Mouse (Mus musculus) embryonic facial prominence, embryonic 13.5 days (tissue): ENCODE data around the gene Zfp946. TPM values are rescaled to one million over a fixed set of nuclear protein-coding genes. Genes with fewer than 3 reads are reported as not detected.

Experiments used
- ATAC-seq: fragments of 200-750 bp; cut with Nextera tagmentation; 2 replicates; pipeline ENCODE4 v1.8.0; 2017; ENCODE audit warnings: low read depth; ENCODE audit not compliant: insufficient number of reproducible peaks, insufficient read depth, low FRiP score, low TSS enrichment
- H3K27ac ChIP-seq: fragments of 300-500 bp; sonication (generic); 2 replicates; pipeline ENCODE4 v1.5.1; 2015; ENCODE audit warnings: moderate library complexity, mild to moderate bottlenecking, inconsistent platforms
- H3K27me3 ChIP-seq: fragments of 300-500 bp; sonication (generic); 2 replicates; pipeline ENCODE4 v1.6.1; 2015; ENCODE audit warnings: mild to moderate bottlenecking, inconsistent platforms
- H3K36me3 ChIP-seq: fragments of 300-500 bp; sonication (generic); 2 replicates; pipeline ENCODE4 v1.6.1; 2015; ENCODE audit warnings: mild to moderate bottlenecking, inconsistent platforms
- H3K4me1 ChIP-seq: fragments of 300-500 bp; sonication (generic); 2 replicates; pipeline ENCODE4 v1.6.1; 2015; ENCODE audit warnings: inconsistent platforms
- H3K4me2 ChIP-seq: fragments of 300-500 bp; sonication (generic); 2 replicates; pipeline ENCODE4 v1.6.1; 2015; ENCODE audit warnings: moderate library complexity, mild to moderate bottlenecking, inconsistent platforms
- H3K4me3 ChIP-seq: fragments of 300-500 bp; sonication (generic); 2 replicates; pipeline ENCODE4 v1.5.1; 2015; ENCODE audit warnings: mild to moderate bottlenecking, inconsistent platforms
- H3K9ac ChIP-seq: fragments of 300-500 bp; sonication (generic); 2 replicates; pipeline ENCODE4 v1.6.1; 2015; ENCODE audit warnings: mild to moderate bottlenecking, inconsistent platforms
- H3K9me3 ChIP-seq: fragments of 300-500 bp; sonication (generic); 2 replicates; pipeline ENCODE4 v1.6.1; 2016; ENCODE audit warnings: inconsistent platforms
- WGBS: fragments of 180-500 bp; shearing (Covaris S2); methylation state at CpG from one replicate; pipeline ENCODE4 v1.1.7; 2015; ENCODE audit warnings: mixed read lengths; 5-methylcytosine and 5-hydroxymethylcytosine counted together
- polyA plus RNA-seq: library from polyadenylated mRNA; unstranded; fragments of >200 nt; fragmentation: Nextera tagmentation; extraction: Ambion mirVana; gene quantifications from 2 replicates; pipeline ENCODE4 v1.2.1, GENCODE M21; 2015

The Zfp946 gene
- polyA plus RNA-seq = 16.3 and 18.9 TPM in 2 replicates

GRCm38 (mm10) chr17:22423952-22424617 is at the start of gene Zfp946:
TSS of gene Zfp946 (plus strand) at chr17:22424222.
- peak within 1 kb of the TSS; percentile 62 for H3K4me3 ChIP-seq
- peak within 1 kb of the TSS; percentile 76 for H3K9ac ChIP-seq
- H3K9me3 ChIP-seq = no peaks in the 10 kb centered on the region
- H3K4me1 ChIP-seq = no peaks in the 10 kb centered on the region
- peak within 1 kb of the TSS; percentile 86 for H3K27ac ChIP-seq
- peak; percentile 93 for ATAC-seq
- WGBS = under 1% methylated on average over 28 of the region's 29 CpGs
- H3K27me3 ChIP-seq = no peaks in the 10 kb centered on the region
- H3K36me3 ChIP-seq = no peaks in the 10 kb centered on the region
- peak within 1 kb of the TSS; percentile 66 for H3K4me2 ChIP-seq

GRCm38 (mm10) chr17:22410756-22411155 is 13.3 kb upstream of the Zfp946 start:
- no peak overlapping the region for H3K27ac ChIP-seq
- no peaks in the 10 kb centered on the region for H3K27me3 ChIP-seq
- H3K9me3 ChIP-seq = no peaks in the 10 kb centered on the region
- H3K4me1 ChIP-seq = no peaks in the 10 kb centered on the region
- WGBS = 73% methylated on average over 2 of the region's 2 CpGs
- H3K4me2 ChIP-seq = no peak overlapping the region
- no peaks in the 10 kb centered on the region for H3K36me3 ChIP-seq
- no peak overlapping the region for H3K9ac ChIP-seq
- ATAC-seq = no peak
- no peak overlapping the region for H3K4me3 ChIP-seq

DNA sequence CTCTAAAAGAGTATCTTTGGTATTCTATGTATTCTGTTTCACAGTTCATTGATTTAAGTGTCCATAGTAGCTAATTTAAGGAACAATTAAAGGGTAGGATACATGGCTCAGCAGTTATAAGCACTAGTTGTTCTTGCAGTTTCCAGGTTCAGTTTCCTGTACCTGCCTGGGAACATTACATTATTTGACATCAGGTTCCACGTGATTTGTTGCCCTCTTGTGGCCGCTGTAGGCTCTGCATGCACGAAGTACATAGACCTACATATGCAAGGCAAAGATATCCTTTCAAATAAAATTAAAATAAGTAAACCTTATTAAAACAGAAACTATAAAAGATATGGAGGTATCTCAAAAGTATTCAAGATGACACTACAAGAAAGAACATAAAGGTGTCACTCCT is 6.5 kb upstream of the Zfp946 start:
- ATAC-seq = no peak
- Histone ChIP-seq H3K4me2 (no peak overlapping the region), H3K27ac (no peak overlapping the region), H3K9me3 (no peaks in the 10 kb centered on the region), H3K4me3 (no peak overlapping the region), H3K4me1 (no peaks in the 10 kb centered on the region), H3K36me3 (no peaks in the 10 kb centered on the region), H3K9ac (no peak overlapping the region), H3K27me3 (no peaks in the 10 kb centered on the region)
- WGBS = under 1% methylated on average over 3 of the region's 3 CpGs

- WGBS = 3% methylated on average over 12 of the region's 12 CpGs
These were observed 773 bp downstream of the Zfp946 start for GRCm38 (mm10) chr17:22424636-22425354.

GRCm38 (mm10) chr17:22447684-22448083 is 23.7 kb downstream of the Zfp946 start:
- ATAC-seq = no peak
- H3K4me2 ChIP-seq = no peak overlapping the region
- H3K9me3 ChIP-seq = peaks cover 13% of the 10 kb centered on the region
- H3K27me3 ChIP-seq = no peaks in the 10 kb centered on the region
- H3K4me1 ChIP-seq = no peaks in the 10 kb centered on the region
- no peak overlapping the region for H3K27ac ChIP-seq
- no peak overlapping the region for H3K9ac ChIP-seq
- WGBS = 82% methylated on average over 3 of the region's 3 CpGs
- peaks cover 14% of the 10 kb centered on the region for H3K36me3 ChIP-seq
- H3K4me3 ChIP-seq = no peak overlapping the region

More at GRCm38 (mm10) chr17:22424636-22425354, 773 bp downstream of the Zfp946 start:
- Histone ChIP-seq H3K36me3 (no peaks in the 10 kb centered on the region), H3K27me3 (no peaks in the 10 kb centered on the region), H3K27ac (peak overlapping the region; percentile 86; the same call in 1 of the 2 replicates), H3K9ac (peak overlapping the region; percentile 62), H3K4me3 (peak overlapping the region; percentile 62), H3K9me3 (no peaks in the 10 kb centered on the region), H3K4me1 (no peaks in the 10 kb centered on the region), H3K4me2 (peak overlapping the region; percentile 66)
- no peak for ATAC-seq

DNA sequence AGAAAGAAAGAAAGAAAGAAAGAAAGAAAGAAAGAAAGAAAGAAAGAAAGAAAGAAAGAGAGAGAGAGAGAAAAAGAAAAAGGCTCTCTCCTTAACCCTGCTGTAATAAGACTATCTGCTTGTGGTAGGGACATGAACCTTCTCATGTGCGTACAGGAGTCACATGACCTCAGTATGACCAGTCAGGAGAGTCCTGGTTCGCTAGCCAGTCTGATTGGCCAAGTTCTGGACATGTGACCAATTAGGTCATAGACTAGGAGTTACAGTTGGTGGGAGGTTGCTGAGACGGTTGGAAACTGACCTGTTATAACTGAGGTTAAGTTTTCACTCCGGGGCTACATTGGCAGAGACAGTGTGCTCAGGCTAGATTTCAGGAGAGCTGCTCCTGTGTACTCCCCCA is 73.1 kb downstream of the Zfp946 start:
- no peak for ATAC-seq
- Histone ChIP-seq H3K36me3 (no peaks in the 10 kb centered on the region), H3K4me1 (no peaks in the 10 kb centered on the region), H3K9me3 (no peaks in the 10 kb centered on the region; the same call in 1 of the 2 replicates), H3K9ac (no peak overlapping the region), H3K4me3 (no peak overlapping the region), H3K27ac (no peak overlapping the region), H3K27me3 (no peaks in the 10 kb centered on the region), H3K4me2 (no peak overlapping the region)
- 69% methylated on average over 4 of the region's 4 CpGs for WGBS

Other genes with a start within 250 kb of the Zfp946 start
- gene Zfp994, start 198.6 kb upstream of the Zfp946 start, polyA plus RNA-seq = 2.8 and 3.1 TPM in 2 replicates
- 11.8 and 13.9 TPM in 2 replicates for gene CT030661.1, start 109.4 kb upstream of the Zfp946 start, polyA plus RNA-seq
- gene Zfp944, start 62.8 kb upstream of the Zfp946 start, polyA plus RNA-seq = 14.6 and 14.8 TPM in 2 replicates
- gene Zfp758, start 62.8 kb upstream of the Zfp946 start, polyA plus RNA-seq = 9.3 and 9.6 TPM in 2 replicates
- not detected in 2 replicates for gene Vmn2r111, start 149.3 kb downstream of the Zfp946 start, polyA plus RNA-seq
- not detected in 2 replicates for gene Vmn2r112, start 176.7 kb downstream of the Zfp946 start, polyA plus RNA-seq